In the genomic region with DNA sequence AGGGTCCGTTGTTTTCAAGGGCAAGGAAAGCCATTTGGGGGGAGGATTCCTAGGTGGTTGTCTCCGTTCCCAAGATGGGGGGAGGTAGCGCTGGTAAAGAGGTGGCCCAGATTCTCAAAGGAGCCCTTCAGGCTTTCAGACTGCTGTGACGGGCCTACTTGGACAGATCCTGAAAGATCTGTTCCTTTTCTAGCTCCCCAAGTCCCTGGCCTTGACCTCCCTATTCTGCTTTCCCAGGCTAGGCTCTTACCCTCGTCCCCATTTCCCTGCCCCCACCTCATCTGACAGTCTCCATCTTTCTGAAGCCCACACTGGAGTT, we compare ENCODE assay signal across 8 mouse cellular contexts. TPM values are rescaled to one million over a fixed set of nuclear protein-coding genes. Genes with fewer than 3 reads are reported as not detected.
DNase-seq lines count a peak whose midpoint lies in the region; ATAC-seq and TF ChIP-seq lines count a peak whose summit lies in the region.

No protein-coding gene starts in this region.

- no peak for TF ChIP-seq CTCF in thymus, adult 2 months (IDR thresholded peaks at IDR 0.05; ENCODE audit: borderline replicate concordance, control insufficient read depth, extremely low read depth, insufficient read depth, low read length, poor library complexity)
- no peak for TF ChIP-seq CTCF in brain, embryonic 14.5 days (IDR thresholded peaks at IDR 0.05; ENCODE audit: borderline replicate concordance, extremely low read depth, insufficient read depth, insufficient read length)

- no peaks in the 10 kb centered on the region for H3K36me3 ChIP-seq in thymus, adult 2 months (ENCODE audit: control insufficient read depth, insufficient read depth, low read length)
- 0 out of 2 replicates have a peak, but pooled peaks cover 2% of the 10 kb centered on the region for H3K36me3 ChIP-seq in forebrain, embryonic 14.5 days (ENCODE audit: control insufficient read depth, insufficient read depth, low read length)
- H3K36me3 ChIP-seq in intestine, embryonic 15.5 days, result no peaks in the 10 kb centered on the region
- H3K36me3 ChIP-seq in liver, embryonic 13.5 days, result no peaks in the 10 kb centered on the region
- H3K36me3 ChIP-seq in neural tube, embryonic 14.5 days (ENCODE audit: control insufficient read depth, insufficient read depth, low read length), result no peaks in the 10 kb centered on the region

- ATAC-seq in forebrain, embryonic 14.5 days, result no peak
- ATAC-seq in intestine, embryonic 15.5 days, result no peak
- ATAC-seq in liver, embryonic 13.5 days (ENCODE audit: low read depth), result no peak
- no peak for ATAC-seq in neural tube, embryonic 14.5 days (ENCODE audit: low read depth)

- H3K9me3 ChIP-seq in forebrain, embryonic 14.5 days (replicated peaks; ENCODE audit: control insufficient read depth, low read length), result no peaks in the 10 kb centered on the region
- H3K9me3 ChIP-seq in intestine, embryonic 15.5 days, result no peaks in the 10 kb centered on the region
- no peaks in the 10 kb centered on the region for H3K9me3 ChIP-seq in liver, embryonic 13.5 days (replicated peaks)
- no peaks in the 10 kb centered on the region for H3K9me3 ChIP-seq in neural tube, embryonic 14.5 days (ENCODE audit: control insufficient read depth, low read length)

- WGBS in thymus, adult 2 months, result 8% methylated on average over 5 of the region's 5 CpGs
- 0% methylated on average over 5 of the region's 5 CpGs for WGBS in forebrain, embryonic 14.5 days
- 2% methylated on average over 5 of the region's 5 CpGs for WGBS in intestine, embryonic 15.5 days
- 2% methylated on average over 5 of the region's 5 CpGs for WGBS in liver, embryonic 13.5 days (ENCODE audit: insufficient replicate concordance)
- WGBS in neural tube, embryonic 14.5 days, result 0% methylated on average over 5 of the region's 5 CpGs

- peaks cover 6% of the 10 kb centered on the region for H3K4me1 ChIP-seq in thymus, adult 2 months (replicated peaks; ENCODE audit: control insufficient read depth, insufficient read depth, low read length)
- peaks cover 10% of the 10 kb centered on the region; the same call in 1 of the 2 replicates for H3K4me1 ChIP-seq in forebrain, embryonic 14.5 days (ENCODE audit: control insufficient read depth, insufficient read depth, low read length)
- no peaks in the 10 kb centered on the region for H3K4me1 ChIP-seq in intestine, embryonic 15.5 days (replicated peaks)
- H3K4me1 ChIP-seq in liver, embryonic 13.5 days (replicated peaks), result peaks cover 25% of the 10 kb centered on the region
- peaks cover 4% of the 10 kb centered on the region; the same call in 1 of the 2 replicates for H3K4me1 ChIP-seq in neural tube, embryonic 14.5 days (ENCODE audit: control insufficient read depth, insufficient read depth, low read length)

- H3K4me2 ChIP-seq in forebrain, embryonic 14.5 days (ENCODE audit: low read length), result peak overlapping the region; percentile 89
- peak overlapping the region; percentile 82 for H3K4me2 ChIP-seq in intestine, embryonic 15.5 days (replicated peaks)
- H3K4me2 ChIP-seq in liver, embryonic 13.5 days, result peak overlapping the region; percentile 93
- H3K4me2 ChIP-seq in neural tube, embryonic 14.5 days (ENCODE audit: low read depth, low read length), result peak overlapping the region; percentile 48

- H3K27me3 ChIP-seq in thymus, adult 2 months (ENCODE audit: control insufficient read depth, insufficient read depth, low read length), result no peaks in the 10 kb centered on the region
- no peaks in the 10 kb centered on the region for H3K27me3 ChIP-seq in forebrain, embryonic 14.5 days (replicated peaks; ENCODE audit: control insufficient read depth, insufficient read depth, low read length)
- no peaks in the 10 kb centered on the region for H3K27me3 ChIP-seq in intestine, embryonic 15.5 days (replicated peaks)
- peaks cover 23% of the 10 kb centered on the region for H3K27me3 ChIP-seq in liver, embryonic 13.5 days
- no peaks in the 10 kb centered on the region; the same call in 1 of the 2 replicates for H3K27me3 ChIP-seq in neural tube, embryonic 14.5 days (ENCODE audit: control insufficient read depth, insufficient read depth, low read length)

- peak overlapping the region; percentile 96 for H3K9ac ChIP-seq in forebrain, embryonic 14.5 days (ENCODE audit: low read length)
- peak overlapping the region; percentile 99 for H3K9ac ChIP-seq in intestine, embryonic 15.5 days
- peak overlapping the region; percentile 79 for H3K9ac ChIP-seq in liver, embryonic 13.5 days
- H3K9ac ChIP-seq in neural tube, embryonic 14.5 days (replicated peaks; ENCODE audit: low read depth, low read length), result peak overlapping the region; percentile 97

- no peak for TF ChIP-seq POLR2A in thymus, adult 2 months (IDR thresholded peaks at IDR 0.05; ENCODE audit: control insufficient read depth, extremely low read depth, insufficient read depth, low read length, poor library complexity)
- TF ChIP-seq POLR2A in brain, embryonic 14.5 days (IDR thresholded peaks at IDR 0.05; ENCODE audit: borderline replicate concordance, extremely low read depth, insufficient read depth, insufficient read length, poor library complexity, severe bottlenecking), result no peak

- peak overlapping the region; percentile 57 for H3K4me3 ChIP-seq in thymus, adult 2 months (ENCODE audit: control insufficient read depth, insufficient read depth, low read length)
- peak overlapping the region; percentile 87 for H3K4me3 ChIP-seq in forebrain, embryonic 14.5 days (ENCODE audit: low read depth, low read length)
- H3K4me3 ChIP-seq in intestine, embryonic 15.5 days (replicated peaks), result peak overlapping the region; percentile 92
- peak overlapping the region; percentile 76 for H3K4me3 ChIP-seq in liver, embryonic 13.5 days (replicated peaks)
- peak overlapping the region; percentile 89 for H3K4me3 ChIP-seq in neural tube, embryonic 14.5 days (ENCODE audit: low read depth, low read length)

- no peak for DNase-seq in thymus, adult 2 months
- no peak for DNase-seq in thymus, postnatal 0 days (ENCODE audit: low spot score)
- DNase-seq in brain, embryonic 14.5 days (ENCODE audit: low read depth), result peak; percentile 64
- DNase-seq in forebrain, embryonic 14.5 days (ENCODE audit: low spot score), result peak; percentile 37
- no peak for DNase-seq in liver, embryonic 13.5 days
- DNase-seq in urinary bladder, postnatal 25 days (ENCODE audit: low spot score), result no peak

- H3K27ac ChIP-seq in thymus, adult 2 months (ENCODE audit: control insufficient read depth, insufficient read depth, low read length), result no peak overlapping the region
- H3K27ac ChIP-seq in forebrain, embryonic 14.5 days (ENCODE audit: low read depth, low read length), result peak overlapping the region; percentile 93
- peak overlapping the region; percentile 95; the same call in 1 of the 2 replicates for H3K27ac ChIP-seq in intestine, embryonic 15.5 days
- peak overlapping the region; percentile 82; the same call in 1 of the 2 replicates for H3K27ac ChIP-seq in liver, embryonic 13.5 days
- H3K27ac ChIP-seq in neural tube, embryonic 14.5 days (ENCODE audit: low read depth, low read length), result peak overlapping the region; percentile 93

RNA-seq across cellular contexts. Expression of a gene that starts 1.3 kb away (rescaled TPM):
- 15.0 and 20.5 TPM in 2 replicates for polyA plus RNA-seq in thymus, adult 2 months (2012; rRNA removed)
- 9.3 and 10.6 TPM in 2 replicates for polyA plus RNA-seq in thymus, postnatal 0 days (2015; fragmentation: Nextera tagmentation; extraction: Ambion mirVana)
- polyA plus RNA-seq in brain, embryonic 14.5 days (2012; rRNA removed), result 43.9 and 47.6 TPM in 2 replicates
- polyA plus RNA-seq in forebrain, embryonic 14.5 days (2014; fragmentation: Nextera tagmentation; extraction: Ambion mirVana), result 27.3 and 28.2 TPM in 2 replicates
- 13.2 and 13.4 TPM in 2 replicates for polyA plus RNA-seq in intestine, embryonic 15.5 days (2015; fragmentation: Nextera tagmentation; extraction: Ambion mirVana)
- polyA plus RNA-seq in liver, embryonic 13.5 days (2015; fragmentation: Nextera tagmentation; extraction: Ambion mirVana), result 3.3 and 3.4 TPM in 2 replicates
- 31.3 and 36.5 TPM in 2 replicates for polyA plus RNA-seq in neural tube, embryonic 14.5 days (2014; fragmentation: Nextera tagmentation; extraction: Ambion mirVana)

RNA-seq across cellular contexts. Expression of a gene that starts 45.3 kb away (rescaled TPM):
- 6.1 and 6.3 TPM in 2 replicates for polyA plus RNA-seq in thymus, adult 2 months (2012; rRNA removed)
- 20.9 and 23.6 TPM in 2 replicates for polyA plus RNA-seq in thymus, postnatal 0 days (2015; fragmentation: Nextera tagmentation; extraction: Ambion mirVana)
- 15.2 and 17.6 TPM in 2 replicates for polyA plus RNA-seq in brain, embryonic 14.5 days (2012; rRNA removed)
- polyA plus RNA-seq in forebrain, embryonic 14.5 days (2014; fragmentation: Nextera tagmentation; extraction: Ambion mirVana), result 27.4 and 29.1 TPM in 2 replicates
- polyA plus RNA-seq in intestine, embryonic 15.5 days (2015; fragmentation: Nextera tagmentation; extraction: Ambion mirVana), result 13.2 and 13.3 TPM in 2 replicates
- 10.9 and 11.8 TPM in 2 replicates for polyA plus RNA-seq in liver, embryonic 13.5 days (2015; fragmentation: Nextera tagmentation; extraction: Ambion mirVana)
- polyA plus RNA-seq in neural tube, embryonic 14.5 days (2014; fragmentation: Nextera tagmentation; extraction: Ambion mirVana), result 25.5 and 25.9 TPM in 2 replicates

RNA-seq across cellular contexts. Expression of a gene that starts 58.7 kb away (rescaled TPM):
- polyA plus RNA-seq in thymus, adult 2 months (2012; rRNA removed), result 315 and 327 TPM in 2 replicates
- 154 and 160 TPM in 2 replicates for polyA plus RNA-seq in thymus, postnatal 0 days (2015; fragmentation: Nextera tagmentation; extraction: Ambion mirVana)
- 134 and 190 TPM in 2 replicates for polyA plus RNA-seq in brain, embryonic 14.5 days (2012; rRNA removed)
- 91.1 and 100 TPM in 2 replicates for polyA plus RNA-seq in forebrain, embryonic 14.5 days (2014; fragmentation: Nextera tagmentation; extraction: Ambion mirVana)
- polyA plus RNA-seq in intestine, embryonic 15.5 days (2015; fragmentation: Nextera tagmentation; extraction: Ambion mirVana), result 71.2 and 74.5 TPM in 2 replicates
- 66.1 and 69.1 TPM in 2 replicates for polyA plus RNA-seq in liver, embryonic 13.5 days (2015; fragmentation: Nextera tagmentation; extraction: Ambion mirVana)
- 71.3 and 74.1 TPM in 2 replicates for polyA plus RNA-seq in neural tube, embryonic 14.5 days (2014; fragmentation: Nextera tagmentation; extraction: Ambion mirVana)

Comparison
In these comparisons a context has a peak if more than half of its experiments do, and no peak if none do; other contexts are left out.
1. DNase-seq: peak in brain, embryonic 14.5 days (single experiment) and forebrain, embryonic 14.5 days (single experiment); none in thymus, adult 2 months (single experiment), thymus, postnatal 0 days (single experiment), liver, embryonic 13.5 days (single experiment) and urinary bladder, postnatal 25 days (single experiment).
2. Peak in every context shown above with its lines, with median percentiles within 50 percentile points of each other: H3K4me3 ChIP-seq, H3K4me2 ChIP-seq and H3K9ac ChIP-seq.